Mouse (Mus musculus): Measurements from ENCODE around the gene Slc15a3. TPM values are rescaled to one million over a fixed set of nuclear protein-coding genes. Genes with fewer than 3 reads are reported as not detected.

Gene Slc15a3
- polyA plus RNA-seq, 1 experiment from 2014 or later, result 0.36 TPM

GRCm38 (mm10) chr19:10880085-10880974, 40.8 kb downstream of the Slc15a3 start:
- Histone ChIP-seq H3K9ac (peak overlapping the region; percentile 80), H3K27ac (peak overlapping the region; percentile 98; the same call in 1 of the 2 replicates), H3K4me1 (replicated peaks) (peaks cover 26% of the 10 kb centered on the region), H3K9me3 (no peaks in the 10 kb centered on the region), H3K36me3 (peaks cover 6% of the 10 kb centered on the region), H3K4me2 (peak overlapping the region; percentile 94), H3K27me3 (no peaks in the 10 kb centered on the region), H3K4me3 (peak overlapping the region; percentile 64)
- WGBS, result 42% methylated on average over 7 of the region's 7 CpGs
- ATAC-seq (ENCODE audit: low FRiP score), result no peak; the same call in 1 of the 2 replicates

- peak overlapping the region; percentile 80 for H3K9ac ChIP-seq
- under 1% methylated on average over 14 of the region's 14 CpGs for WGBS
- peak; percentile 87; the same call in 1 of the 2 replicates for ATAC-seq (ENCODE audit: low FRiP score)
These were observed 41.5 kb downstream of the Slc15a3 start for GRCm38 (mm10) chr19:10880975-10881425.

GRCm38 (mm10) chr19:10881426-10882154, 42.1 kb downstream of the Slc15a3 start, which contains the start of gene Tmem109:
Gene Tmem109 (minus strand): TSS chr19:10882001.
- under 1% methylated on average over 49 of the region's 49 CpGs for WGBS
- peak within 1 kb of the TSS; percentile 94 for H3K4me2 ChIP-seq
- H3K4me3 ChIP-seq, result peak within 1 kb of the TSS; percentile 64
- peak within 1 kb of the TSS; percentile 98 for H3K27ac ChIP-seq
- no peaks in the 10 kb centered on the region for H3K27me3 ChIP-seq
- no peaks in the 10 kb centered on the region for H3K9me3 ChIP-seq
- H3K4me1 ChIP-seq (replicated peaks), result peaks cover 26% of the 10 kb centered on the region
- ATAC-seq (ENCODE audit: low FRiP score), result peak; percentile 94
- H3K36me3 ChIP-seq, result peaks cover 6% of the 10 kb centered on the region
- peak within 1 kb of the TSS; percentile 80 for H3K9ac ChIP-seq

More at GRCm38 (mm10) chr19:10880975-10881425, 41.5 kb downstream of the Slc15a3 start:
- peak overlapping the region; percentile 98 for H3K27ac ChIP-seq
- peak overlapping the region; percentile 94 for H3K4me2 ChIP-seq
- peak overlapping the region; percentile 64 for H3K4me3 ChIP-seq
- no peaks in the 10 kb centered on the region for H3K9me3 ChIP-seq
- no peaks in the 10 kb centered on the region for H3K27me3 ChIP-seq
- peaks cover 26% of the 10 kb centered on the region for H3K4me1 ChIP-seq (replicated peaks)
- H3K36me3 ChIP-seq, result peaks cover 6% of the 10 kb centered on the region

GRCm38 (mm10) chr19:10892201-10892600, 52.7 kb downstream of the Slc15a3 start:
- no peak overlapping the region for H3K9ac ChIP-seq
- ATAC-seq (ENCODE audit: low FRiP score), result no peak
- no peaks in the 10 kb centered on the region for H3K36me3 ChIP-seq
- no peaks in the 10 kb centered on the region for H3K27me3 ChIP-seq
- H3K27ac ChIP-seq, result no peak overlapping the region
- H3K4me2 ChIP-seq, result no peak overlapping the region
- WGBS, result 90% methylated on average over 3 of the region's 3 CpGs
- no peaks in the 10 kb centered on the region for H3K9me3 ChIP-seq
- H3K4me3 ChIP-seq, result no peak overlapping the region
- peaks cover 20% of the 10 kb centered on the region for H3K4me1 ChIP-seq (replicated peaks)

GRCm38 (mm10) chr19:10895016-10895528, 55.5 kb downstream of the Slc15a3 start, which contains the start of gene Prpf19:
Gene Prpf19 (plus strand): TSS chr19:10895231.
- Histone ChIP-seq H3K27ac (peak within 1 kb of the TSS; percentile 93), H3K9ac (peak within 1 kb of the TSS; percentile 94), H3K4me2 (peak within 1 kb of the TSS; percentile 91), H3K4me1 (replicated peaks) (peaks cover 26% of the 10 kb centered on the region), H3K36me3 (peaks cover 26% of the 10 kb centered on the region), H3K27me3 (no peaks in the 10 kb centered on the region), H3K4me3 (peak within 1 kb of the TSS; percentile 88), H3K9me3 (no peaks in the 10 kb centered on the region)
- peak; percentile 96 for ATAC-seq (ENCODE audit: low FRiP score)
- under 1% methylated on average over 43 of the region's 43 CpGs for WGBS

- Histone ChIP-seq H3K9me3 (no peaks in the 10 kb centered on the region), H3K4me3 (peak overlapping the region; percentile 88), H3K36me3 (peaks cover 32% of the 10 kb centered on the region), H3K4me2 (peak overlapping the region; percentile 91), H3K27me3 (no peaks in the 10 kb centered on the region), H3K9ac (peak overlapping the region; percentile 94), H3K27ac (peak overlapping the region; percentile 93), H3K4me1 (replicated peaks) (peaks cover 26% of the 10 kb centered on the region)
- ATAC-seq (ENCODE audit: low FRiP score), result no peak
- WGBS, result 1% methylated on average over 16 of the region's 16 CpGs
These were observed 56.2 kb downstream of the Slc15a3 start for GRCm38 (mm10) chr19:10895708-10896107.

GRCm38 (mm10) chr19:10896849-10897248, 57.3 kb downstream of the Slc15a3 start:
- H3K4me2 ChIP-seq, result peak overlapping the region; percentile 91
- no peak for ATAC-seq (ENCODE audit: low FRiP score)
- peak overlapping the region; percentile 88 for H3K4me3 ChIP-seq
- 85% methylated on average over 7 of the region's 7 CpGs for WGBS
- H3K27ac ChIP-seq, result no peak overlapping the region
- H3K9ac ChIP-seq, result peak overlapping the region; percentile 94
- peaks cover 26% of the 10 kb centered on the region for H3K4me1 ChIP-seq (replicated peaks)
- no peaks in the 10 kb centered on the region for H3K27me3 ChIP-seq
- no peaks in the 10 kb centered on the region for H3K9me3 ChIP-seq
- peaks cover 44% of the 10 kb centered on the region for H3K36me3 ChIP-seq

GRCm38 (mm10) chr19:10897491-10897890, 58.0 kb downstream of the Slc15a3 start:
- Histone ChIP-seq H3K9ac (peak overlapping the region; percentile 94; the same call in 1 of the 2 replicates), H3K27me3 (no peaks in the 10 kb centered on the region), H3K4me2 (no peak overlapping the region), H3K4me1 (replicated peaks) (peaks cover 26% of the 10 kb centered on the region), H3K9me3 (no peaks in the 10 kb centered on the region), H3K27ac (no peak overlapping the region), H3K4me3 (no peak overlapping the region), H3K36me3 (peaks cover 50% of the 10 kb centered on the region)
- ATAC-seq (ENCODE audit: low FRiP score), result no peak
- WGBS, result 89% methylated on average over 8 of the region's 8 CpGs

- Histone ChIP-seq H3K9me3 (no peaks in the 10 kb centered on the region), H3K9ac (no peak overlapping the region), H3K27ac (no peak overlapping the region), H3K27me3 (no peaks in the 10 kb centered on the region), H3K4me2 (no peak overlapping the region), H3K36me3 (peaks cover 78% of the 10 kb centered on the region), H3K4me3 (no peak overlapping the region), H3K4me1 (replicated peaks) (peaks cover 22% of the 10 kb centered on the region)
- no peak for ATAC-seq (ENCODE audit: low FRiP score)
- WGBS, result 90% methylated on average over 6 of the region's 6 CpGs
These were observed 60.8 kb downstream of the Slc15a3 start for GRCm38 (mm10) chr19:10900315-10900714.

GRCm38 (mm10) chr19:10901046-10901445, 61.5 kb downstream of the Slc15a3 start:
- Histone ChIP-seq H3K4me2 (no peak overlapping the region), H3K4me3 (no peak overlapping the region), H3K4me1 (replicated peaks) (peaks cover 17% of the 10 kb centered on the region), H3K9ac (no peak overlapping the region), H3K36me3 (peaks cover 86% of the 10 kb centered on the region), H3K27ac (no peak overlapping the region), H3K9me3 (no peaks in the 10 kb centered on the region), H3K27me3 (no peaks in the 10 kb centered on the region)
- WGBS, result 95% methylated on average over 5 of the region's 5 CpGs
- no peak for ATAC-seq (ENCODE audit: low FRiP score)

- Histone ChIP-seq H3K9me3 (no peaks in the 10 kb centered on the region), H3K4me2 (no peak overlapping the region), H3K27me3 (no peaks in the 10 kb centered on the region), H3K4me1 (replicated peaks) (no peaks in the 10 kb centered on the region), H3K4me3 (no peak overlapping the region), H3K27ac (no peak overlapping the region), H3K36me3 (peaks cover 86% of the 10 kb centered on the region), H3K9ac (peak overlapping the region; percentile 8; the same call in 1 of the 2 replicates)
- 89% methylated on average over 5 of the region's 5 CpGs for WGBS
- ATAC-seq (ENCODE audit: low FRiP score), result no peak
These were observed 65.0 kb downstream of the Slc15a3 start for GRCm38 (mm10) chr19:10904512-10904911.

Measured in hindbrain, embryonic 13.5 days (tissue).